Mouse (Mus musculus) midbrain, embryonic 16.5 days (tissue): Measurements from ENCODE around the gene Abca6. TPM values are rescaled to one million over a fixed set of nuclear protein-coding genes. Genes with fewer than 3 reads are reported as not detected.

Experiments used
- ATAC-seq: fragments of 200-750 bp; cut with Nextera tagmentation; 2 replicates; pipeline ENCODE4 v1.8.0; 2017; ENCODE audit warnings: moderate TSS enrichment
- H3K27ac ChIP-seq: fragments of 300-500 bp; sonication (generic); 2 replicates; pipeline ENCODE4 v1.5.1; 2014; ENCODE audit warnings: mild to moderate bottlenecking, low read length, mixed read lengths
- H3K27me3 ChIP-seq: fragments of 300-500 bp; sonication (generic); 2 replicates; pipeline ENCODE4 v1.6.1; 2014; ENCODE audit warnings: low read depth, low read length, mixed read lengths; ENCODE audit not compliant: control insufficient read depth, insufficient read depth
- H3K36me3 ChIP-seq: fragments of 300-500 bp; sonication (generic); 2 replicates; pipeline ENCODE4 v1.6.1; 2014; ENCODE audit warnings: mild to moderate bottlenecking, low read length, moderate library complexity, mixed read lengths; ENCODE audit not compliant: control insufficient read depth, insufficient read depth
- H3K4me1 ChIP-seq: fragments of 300-500 bp; sonication (generic); 2 replicates; pipeline ENCODE4 v1.6.1; 2014; ENCODE audit warnings: mild to moderate bottlenecking, low read length, mixed read lengths; ENCODE audit not compliant: control insufficient read depth, insufficient read depth
- H3K4me2 ChIP-seq: fragments of 300-500 bp; sonication (generic); 2 replicates; pipeline ENCODE4 v1.6.1; 2014; ENCODE audit warnings: mild to moderate bottlenecking, low read length, mixed read lengths
- H3K4me3 ChIP-seq: fragments of 300-500 bp; sonication (generic); 2 replicates; pipeline ENCODE4 v1.5.1; 2014; ENCODE audit warnings: low read depth, mild to moderate bottlenecking, low read length, moderate library complexity, mixed read lengths
- H3K9ac ChIP-seq: fragments of 300-500 bp; sonication (generic); 2 replicates; pipeline ENCODE4 v1.6.1; 2014; ENCODE audit warnings: low read depth, low read length, mixed read lengths
- H3K9me3 ChIP-seq: fragments of 300-500 bp; sonication (generic); replicated peaks from 2 replicates; pipeline ENCODE4 v1.6.1; 2014; ENCODE audit warnings: mild to moderate bottlenecking, low read length, mixed read lengths; ENCODE audit not compliant: control insufficient read depth, poor library complexity, severe bottlenecking
- WGBS: fragments of 180-500 bp; shearing (Covaris S2); extraction: QIAGEN DNeasy Blood & Tissue Kit; methylation state at CpG from one replicate; pipeline ENCODE4 v1.1.7; 2014; 5-methylcytosine and 5-hydroxymethylcytosine counted together
- polyA plus RNA-seq: library from polyadenylated mRNA; unstranded; fragments of >200 nt; fragmentation: Nextera tagmentation; extraction: Ambion mirVana; gene quantifications from 2 replicates; pipeline ENCODE4 v1.2.1, GENCODE M21; 2015

Abca6 gene
- polyA plus RNA-seq, 1 experiment from 2014 or later = 0.19 TPM

DNA sequence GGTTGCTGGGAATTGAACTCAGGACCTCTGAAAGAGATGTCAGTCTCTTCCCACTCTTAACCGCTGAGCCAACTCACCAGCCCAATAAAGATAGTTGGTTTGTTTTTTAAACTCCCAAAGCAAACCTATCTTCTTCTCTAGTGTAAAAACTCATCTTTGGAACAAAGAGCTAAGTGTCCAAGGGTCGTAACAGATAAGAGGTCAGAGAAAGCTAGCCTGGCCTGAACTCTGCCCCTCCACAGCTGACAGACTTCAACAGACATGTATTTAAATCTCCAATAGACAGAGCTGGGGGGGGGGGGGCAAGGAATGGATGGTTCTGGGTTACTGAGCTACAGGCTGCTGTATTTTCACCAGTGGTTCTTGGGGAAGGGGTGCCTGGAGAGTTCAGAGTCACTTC lies 14.1 kb downstream of the Abca6 start:
- Histone ChIP-seq H3K4me2 (no peak overlapping the region), H3K9ac (no peak overlapping the region), H3K36me3 (no peaks in the 10 kb centered on the region), H3K27ac (no peak overlapping the region), H3K27me3 (no peaks in the 10 kb centered on the region), H3K4me3 (no peak overlapping the region), H3K9me3 (peaks cover 6% of the 10 kb centered on the region; the same call in 1 of the 2 replicates), H3K4me1 (no peaks in the 10 kb centered on the region)
- 96% methylated on average over 2 of the region's 2 CpGs for WGBS
- no peak for ATAC-seq

DNA sequence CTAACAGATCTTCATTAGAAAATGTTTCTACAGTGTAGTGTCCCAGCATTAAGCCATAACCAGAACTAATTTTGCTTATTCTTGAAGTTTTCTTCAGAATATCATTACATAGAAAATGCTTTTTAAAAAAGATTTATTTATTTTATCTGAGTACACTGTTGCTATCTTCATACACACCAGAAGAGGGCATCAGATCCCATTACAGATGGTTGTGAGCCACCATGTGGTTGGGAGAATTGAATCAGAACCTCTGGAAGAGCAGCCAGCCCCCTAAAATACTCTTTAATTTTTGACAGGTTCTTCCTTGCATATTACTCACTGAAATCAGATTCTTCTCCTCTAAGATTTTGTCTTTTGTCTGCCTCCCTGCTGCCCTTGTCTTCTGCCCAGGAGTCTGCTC lies 18.6 kb downstream of the Abca6 start:
- Histone ChIP-seq H3K9me3 (no peaks in the 10 kb centered on the region), H3K27me3 (no peaks in the 10 kb centered on the region), H3K4me3 (no peak overlapping the region), H3K9ac (no peak overlapping the region), H3K4me2 (no peak overlapping the region), H3K36me3 (no peaks in the 10 kb centered on the region), H3K4me1 (no peaks in the 10 kb centered on the region), H3K27ac (no peak overlapping the region)
- ATAC-seq = no peak

- no peaks in the 10 kb centered on the region for H3K36me3 ChIP-seq
- H3K27ac ChIP-seq = no peak overlapping the region
- no peaks in the 10 kb centered on the region for H3K27me3 ChIP-seq
- H3K4me2 ChIP-seq = no peak overlapping the region
- H3K9me3 ChIP-seq = no peaks in the 10 kb centered on the region
- no peaks in the 10 kb centered on the region for H3K4me1 ChIP-seq
- H3K4me3 ChIP-seq = no peak overlapping the region
- ATAC-seq = no peak
- no peak overlapping the region for H3K9ac ChIP-seq
These were observed 34.5 kb downstream of the Abca6 start for GRCm38 (mm10) chr11:110217118-110217517.

DNA sequence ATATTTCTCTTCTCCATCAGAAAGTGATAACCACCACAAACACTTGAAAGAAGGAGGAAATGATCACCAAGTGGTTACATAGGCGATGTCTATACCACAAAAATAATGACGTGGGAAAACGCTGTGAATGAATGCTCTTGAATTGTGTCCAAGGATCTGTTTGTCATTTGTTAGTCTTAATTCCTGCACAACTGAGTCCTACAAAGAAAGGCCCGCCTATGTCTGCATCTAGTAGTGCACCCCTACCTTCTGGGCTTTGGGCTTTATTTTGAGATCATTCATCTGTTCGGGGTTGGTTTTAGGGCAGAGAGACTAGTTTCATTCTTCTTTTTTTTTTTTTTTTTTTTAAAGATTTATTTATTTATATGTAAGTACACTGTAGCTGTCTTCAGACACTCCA lies 47.6 kb downstream of the Abca6 start:
- H3K9ac ChIP-seq = no peak overlapping the region
- no peak for ATAC-seq
- H3K4me1 ChIP-seq = no peaks in the 10 kb centered on the region
- H3K4me2 ChIP-seq = no peak overlapping the region
- H3K4me3 ChIP-seq = no peak overlapping the region
- no peaks in the 10 kb centered on the region for H3K9me3 ChIP-seq
- H3K27me3 ChIP-seq = no peaks in the 10 kb centered on the region
- H3K36me3 ChIP-seq = no peaks in the 10 kb centered on the region
- no peak overlapping the region for H3K27ac ChIP-seq
- 87% methylated on average over 5 of the region's 5 CpGs for WGBS

DNA sequence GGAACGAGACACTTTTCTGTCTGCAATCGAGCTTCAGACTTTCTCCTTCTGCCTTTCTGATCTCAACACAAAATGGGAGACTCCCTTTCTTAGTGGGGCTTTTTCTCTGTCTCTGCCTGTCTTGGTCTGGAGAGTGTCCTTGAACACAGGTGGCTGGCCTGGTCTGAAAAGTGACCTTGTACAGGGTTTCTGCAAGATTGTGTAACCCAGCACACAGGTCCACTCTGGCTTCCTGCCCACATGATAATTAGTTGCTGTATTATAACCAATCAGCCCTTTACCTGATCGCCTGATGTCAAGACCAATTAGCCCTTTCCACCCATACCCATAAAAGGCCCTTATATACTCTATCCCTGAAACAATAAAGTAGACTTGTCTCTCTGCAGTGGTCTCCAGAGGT lies 52.7 kb downstream of the Abca6 start:
- H3K27me3 ChIP-seq = no peaks in the 10 kb centered on the region
- 79% methylated on average over 3 of the region's 3 CpGs for WGBS
- no peaks in the 10 kb centered on the region for H3K4me1 ChIP-seq
- no peaks in the 10 kb centered on the region for H3K36me3 ChIP-seq
- no peak overlapping the region for H3K27ac ChIP-seq
- H3K9me3 ChIP-seq = no peaks in the 10 kb centered on the region
- ATAC-seq = no peak
- no peak overlapping the region for H3K4me3 ChIP-seq
- H3K4me2 ChIP-seq = no peak overlapping the region
- no peak overlapping the region for H3K9ac ChIP-seq

GRCm38 (mm10) chr11:110196561-110197306 lies 54.8 kb downstream of the Abca6 start:
- H3K9ac ChIP-seq = no peak overlapping the region
- H3K36me3 ChIP-seq = no peaks in the 10 kb centered on the region
- no peaks in the 10 kb centered on the region for H3K4me1 ChIP-seq
- no peak overlapping the region for H3K27ac ChIP-seq
- H3K4me2 ChIP-seq = no peak overlapping the region
- ATAC-seq = no peak
- H3K9me3 ChIP-seq = no peaks in the 10 kb centered on the region
- no peaks in the 10 kb centered on the region for H3K27me3 ChIP-seq
- 90% methylated on average over 8 of the region's 8 CpGs for WGBS
- H3K4me3 ChIP-seq = no peak overlapping the region

- Histone ChIP-seq H3K9me3 (no peaks in the 10 kb centered on the region), H3K36me3 (no peaks in the 10 kb centered on the region), H3K27ac (no peak overlapping the region), H3K9ac (no peak overlapping the region), H3K4me2 (no peak overlapping the region), H3K4me3 (no peak overlapping the region), H3K4me1 (no peaks in the 10 kb centered on the region), H3K27me3 (no peaks in the 10 kb centered on the region)
- WGBS = 87% methylated on average over 4 of the region's 4 CpGs
- no peak for ATAC-seq
These were observed 56.3 kb downstream of the Abca6 start for GRCm38 (mm10) chr11:110195310-110195709.

DNA sequence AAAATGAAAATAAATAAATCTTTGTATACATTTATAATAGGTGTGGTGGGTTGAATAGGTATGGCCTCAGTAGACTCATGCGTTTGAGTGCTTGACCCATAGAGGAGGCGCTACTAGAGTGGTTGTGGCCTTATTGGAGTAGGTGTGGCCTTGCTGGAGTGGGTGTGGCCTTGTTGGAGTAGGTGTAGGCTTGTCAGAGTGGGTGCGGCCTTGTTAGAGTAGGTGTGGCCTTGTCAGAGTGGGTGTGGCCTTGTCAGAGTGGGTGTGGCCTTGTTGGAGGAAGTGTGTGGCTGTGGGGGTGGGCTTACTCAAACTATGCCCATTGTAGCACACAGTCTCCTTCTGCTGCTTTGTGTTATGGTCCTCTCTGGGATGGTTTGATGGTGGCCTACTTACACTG lies 80.4 kb downstream of the Abca6 start:
- H3K36me3 ChIP-seq = no peaks in the 10 kb centered on the region
- no peaks in the 10 kb centered on the region for H3K27me3 ChIP-seq
- no peaks in the 10 kb centered on the region for H3K9me3 ChIP-seq
- H3K4me2 ChIP-seq = no peak overlapping the region
- no peak for ATAC-seq
- no peak overlapping the region for H3K27ac ChIP-seq
- H3K4me1 ChIP-seq = no peaks in the 10 kb centered on the region
- H3K9ac ChIP-seq = no peak overlapping the region
- H3K4me3 ChIP-seq = no peak overlapping the region
- 95% methylated on average over 3 of the region's 3 CpGs for WGBS

DNA sequence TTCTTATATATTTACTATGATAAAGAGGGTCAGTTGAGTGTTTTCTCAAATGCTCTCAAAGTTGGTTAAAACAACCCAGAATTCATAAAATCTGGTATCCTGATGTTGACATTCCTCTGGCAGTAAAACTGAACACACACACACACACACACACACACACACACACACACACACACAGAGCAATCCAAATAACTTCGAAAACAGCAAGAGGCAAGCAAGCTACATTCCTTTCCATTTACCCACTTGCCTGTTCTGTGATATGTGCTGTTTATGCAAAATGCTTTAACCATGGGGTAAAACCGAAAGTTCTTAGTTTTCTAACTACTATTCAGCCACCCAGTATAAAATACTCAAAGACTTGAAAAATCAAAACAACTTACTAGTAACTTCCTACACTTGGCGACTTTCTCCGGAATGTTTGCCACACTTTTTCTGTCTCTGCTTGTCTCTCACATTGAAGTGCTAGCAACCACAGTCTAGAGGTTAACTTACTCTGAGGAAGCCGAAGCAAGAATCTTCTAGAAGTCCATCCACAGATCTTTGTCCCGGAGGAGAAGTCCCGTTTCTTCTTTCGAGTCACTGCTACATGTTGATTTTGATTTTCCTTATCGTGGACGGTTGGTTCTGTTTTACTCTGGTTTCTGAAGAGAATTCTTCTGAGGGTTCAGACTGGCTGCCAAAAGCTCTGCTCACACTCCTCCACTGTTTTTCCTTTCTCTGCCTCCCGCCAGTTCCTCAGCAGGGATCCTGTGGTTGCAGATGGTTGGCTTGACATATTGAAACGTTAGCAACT lies 83.9 kb downstream of the Abca6 start, which contains the start of gene Abca9:
Gene Abca9 (minus strand): TSS at position 738 of the 793 bp plus-strand sequence.
- Histone ChIP-seq H3K4me3 (no peak within 1 kb of the TSS), H3K4me2 (no peak within 1 kb of the TSS), H3K9me3 (no peaks in the 10 kb centered on the region), H3K36me3 (no peaks in the 10 kb centered on the region), H3K9ac (no peak within 1 kb of the TSS), H3K27ac (no peak within 1 kb of the TSS), H3K4me1 (no peaks in the 10 kb centered on the region), H3K27me3 (no peaks in the 10 kb centered on the region)
- 49% methylated on average over 12 of the region's 12 CpGs for WGBS
- ATAC-seq = no peak
